Mouse (Mus musculus) CH12.LX (cell line): ENCODE data around the gene Spi1. TPM values are rescaled to one million over a fixed set of nuclear protein-coding genes. Genes with fewer than 3 reads are reported as not detected.

Experiments used
- DNase-seq: peaks from one replicate; pipeline ENCODE4 v3.0.0-alpha.2; 2013; ENCODE audit errors: extremely low read depth
- H3K27ac ChIP-seq: 2 replicates; pipeline ENCODE4 v1.5.1; 2012; ENCODE audit warnings: low read depth, mild to moderate bottlenecking, control low read depth, moderate library complexity; ENCODE audit not compliant: insufficient read depth
- H3K27me3 ChIP-seq: replicated peaks from 2 replicates; pipeline ENCODE3; 2012; ENCODE audit warnings: inconsistent platforms
- H3K36me3 ChIP-seq, 2 experiments: replicated peaks in 1 of 2; 2 replicates each; pipeline versions ENCODE3 to v1.6.1; 2012; ENCODE audit warnings: inconsistent platforms in 1 of 2, low read length in 1 of 2, mild to moderate bottlenecking in 1 of 2, mixed read lengths in 1 of 2, moderate library complexity in 1 of 2; ENCODE audit not compliant: control insufficient read depth in 1 of 2, insufficient read depth in 1 of 2
- H3K4me1 ChIP-seq, 2 experiments: 2 replicates each; pipeline ENCODE4 v1.6.1; 2012; ENCODE audit warnings: inconsistent platforms in 1 of 2, moderate library complexity in 1 of 2; ENCODE audit not compliant: insufficient read depth in 2 of 2, control insufficient read depth in 1 of 2
- H3K4me2 ChIP-seq: 2 replicates; pipeline ENCODE4 v1.6.1; 2012; ENCODE audit warnings: low read depth, mild to moderate bottlenecking, control low read depth; ENCODE audit not compliant: poor library complexity, insufficient read depth, severe bottlenecking
- H3K4me3 ChIP-seq, 3 experiments: fragments of 150-350 bp in 1 of 3; sonication (generic) in 1 of 3; replicated peaks in 1 of 3; 2 replicates each; pipeline versions ENCODE3 to v1.5.1; 2011 to 2012; ENCODE audit warnings: low read depth in 2 of 3, low read length in 2 of 3, mild to moderate bottlenecking in 2 of 3, moderate library complexity in 2 of 3, control low read depth in 1 of 3, improper control_type of control experiment in 1 of 3, inconsistent platforms in 1 of 3, mixed read lengths in 1 of 3; ENCODE audit not compliant: poor library complexity in 1 of 3
- H3K79me2 ChIP-seq: replicated peaks from 2 replicates; pipeline ENCODE4 v1.6.1; 2012; ENCODE audit warnings: mild to moderate bottlenecking, moderate library complexity; ENCODE audit not compliant: control insufficient read depth, poor library complexity, insufficient read depth, severe bottlenecking; ENCODE audit errors: extremely low read depth
- H3K9ac ChIP-seq: 2 replicates; pipeline ENCODE4 v1.6.1; 2012; ENCODE audit warnings: low read depth, mild to moderate bottlenecking, control low read depth, moderate library complexity; ENCODE audit not compliant: insufficient read depth
- H3K9me3 ChIP-seq: replicated peaks from 2 replicates; pipeline ENCODE3; 2012; ENCODE audit warnings: low read length, inconsistent platforms, mixed read lengths
- BHLHE40 ChIP-seq: IDR thresholded peaks from 2 replicates; pipeline ENCODE4 v1.6.1; 2011; ENCODE audit warnings: mild to moderate bottlenecking, low read depth, low read length, improper control_type of control experiment
- CHD1 ChIP-seq: IDR thresholded peaks from 2 replicates; pipeline ENCODE4 v1.6.1; 2012; ENCODE audit warnings: low read depth, low read length, improper control_type of control experiment, inconsistent platforms
- CHD2 ChIP-seq: IDR thresholded peaks from 2 replicates; pipeline ENCODE4 v1.6.1; 2011; ENCODE audit warnings: low read length, improper control_type of control experiment
- E2F4 ChIP-seq: IDR thresholded peaks from 2 replicates; pipeline ENCODE4 v1.6.1; 2011; ENCODE audit warnings: low read depth, low read length, improper control_type of control experiment; ENCODE audit not compliant: insufficient replicate concordance
- ELF1 ChIP-seq: IDR thresholded peaks from 2 replicates; pipeline ENCODE4 v1.6.1; 2014; ENCODE audit warnings: low read depth, mild to moderate bottlenecking, inconsistent platforms, low read length, improper control_type of control experiment
- ETS1 ChIP-seq: conservative IDR thresholded peaks from 2 replicates; pipeline ENCODE4 v1.6.1; 2012; ENCODE audit warnings: low read depth, mild to moderate bottlenecking, inconsistent platforms, low read length, improper control_type of control experiment, moderate library complexity
- GABPA ChIP-seq: IDR thresholded peaks from 2 replicates; pipeline ENCODE4 v1.6.1; 2012; ENCODE audit warnings: low read depth, low read length, improper control_type of control experiment, inconsistent platforms; ENCODE audit not compliant: insufficient replicate concordance
- JUN ChIP-seq: IDR thresholded peaks from 2 replicates; pipeline ENCODE4 v1.6.1; 2011; ENCODE audit warnings: low read depth, mild to moderate bottlenecking, low read length, improper control_type of control experiment, moderate library complexity; ENCODE audit not compliant: insufficient read depth
- JUND ChIP-seq: conservative IDR thresholded peaks from 2 replicates; pipeline ENCODE4 v1.6.1; 2011; ENCODE audit warnings: low read depth, low read length, improper control_type of control experiment
- KAT2A ChIP-seq: IDR thresholded peaks from 2 replicates; pipeline ENCODE4 v1.6.1; 2012; ENCODE audit warnings: low read length, improper control_type of control experiment, inconsistent platforms; ENCODE audit not compliant: insufficient replicate concordance
- MAFK ChIP-seq: IDR thresholded peaks from 2 replicates; pipeline ENCODE4 v1.6.1; 2011; ENCODE audit warnings: low read length, improper control_type of control experiment; ENCODE audit not compliant: insufficient replicate concordance
- MAZ ChIP-seq: IDR thresholded peaks from 2 replicates; pipeline ENCODE4 v1.6.1; 2012; ENCODE audit warnings: low read depth, mild to moderate bottlenecking, inconsistent platforms, low read length, improper control_type of control experiment, moderate library complexity
- MEF2A ChIP-seq: IDR thresholded peaks from 2 replicates; pipeline ENCODE4 v1.6.1; 2014; ENCODE audit warnings: low read depth, mild to moderate bottlenecking, inconsistent platforms, low read length, improper control_type of control experiment, borderline replicate concordance
- MXI1 ChIP-seq: IDR thresholded peaks from 2 replicates; pipeline ENCODE4 v1.6.1; 2011; ENCODE audit warnings: mild to moderate bottlenecking, low read depth, low read length, improper control_type of control experiment
- MYC ChIP-seq: IDR thresholded peaks from 2 replicates; pipeline ENCODE4 v1.6.1; 2011; ENCODE audit warnings: low read depth, mild to moderate bottlenecking, improper control_type of control experiment, low read length
- NELFE ChIP-seq: IDR thresholded peaks from 2 replicates; pipeline ENCODE4 v1.6.1; 2011; ENCODE audit warnings: low read depth, low read length, improper control_type of control experiment
- NRF1 ChIP-seq: IDR thresholded peaks from 2 replicates; pipeline ENCODE4 v1.6.1; 2014; ENCODE audit warnings: low read depth, mild to moderate bottlenecking, inconsistent platforms, low read length, improper control_type of control experiment, moderate library complexity
- PAX5 ChIP-seq: IDR thresholded peaks from 2 replicates; pipeline ENCODE4 v1.6.1; 2012; ENCODE audit warnings: low read length, inconsistent platforms, mixed read lengths
- POLR2AphosphoS2 ChIP-seq: IDR thresholded peaks from 2 replicates; pipeline ENCODE4 v1.6.1; 2011; ENCODE audit warnings: low read depth, low read length, improper control_type of control experiment
- RCOR1 ChIP-seq: conservative IDR thresholded peaks from 2 replicates; pipeline ENCODE4 v1.6.1; 2012; ENCODE audit warnings: low read depth, mild to moderate bottlenecking, inconsistent platforms, low read length, improper control_type of control experiment
- USF1 ChIP-seq: IDR thresholded peaks from 2 replicates; pipeline ENCODE4 v1.6.1; 2014; ENCODE audit warnings: low read depth, mild to moderate bottlenecking, inconsistent platforms, low read length, improper control_type of control experiment
- USF2 ChIP-seq: conservative IDR thresholded peaks from 2 replicates; pipeline ENCODE4 v1.6.1; 2011; ENCODE audit warnings: low read depth, low read length, improper control_type of control experiment
- ZKSCAN1 ChIP-seq: IDR thresholded peaks from 2 replicates; pipeline ENCODE4 v1.6.1; 2012; ENCODE audit warnings: low read depth, inconsistent platforms, low read length, improper control_type of control experiment, borderline replicate concordance
- ZMIZ1 ChIP-seq: IDR thresholded peaks from 2 replicates; pipeline ENCODE4 v1.6.1; 2012; ENCODE audit warnings: low read depth, mild to moderate bottlenecking, inconsistent platforms, low read length, improper control_type of control experiment
- ZNF384 ChIP-seq: IDR thresholded peaks from 2 replicates; pipeline ENCODE4 v1.6.1; 2012; ENCODE audit warnings: low read depth, low read length, improper control_type of control experiment, inconsistent platforms
- dilution Hi-C: fragments of 300-500 bp; cut with MboI; formaldehyde crosslinking; loops from 2 replicates; pipeline ENCODE4 v1.14.3; 2020; ENCODE audit warnings: low sequenced_read_pairs; ENCODE audit not compliant: extremely low pct_unique_long_range_greater_than_20kb, extremely low pct_ligation_motif_present
- in situ Hi-C: fragments of 300-500 bp; cut with MboI; formaldehyde crosslinking; loops from 3 replicates; pipeline ENCODE4 v1.14.3; 2019; ENCODE audit warnings: low sequenced_read_pairs, low pct_ligation_motif_present, low pct_unique_long_range_greater_than_20kb, mixed read lengths
- polyA plus RNA-seq: library from polyadenylated mRNA; unstranded; fragments of >175 nt; gene quantifications from 2 replicates; pipeline ENCODE4 v1.2.1, GENCODE M21; 2012; ENCODE audit warnings: low read depth; ENCODE audit not compliant: insufficient read length
- total RNA-seq, 2 experiments: library from RNA; depleted of rRNA; stranded (reverse); fragments of 300-350 nt in 1 of 2; fragments of >200 nt in 1 of 2; gene quantifications; 2 replicates each; pipeline ENCODE4 v1.2.3; 2012 to 2014

Spi1 gene
- total and polyA plus RNA-seq, 3 experiments = 24.7 to 45.7 (median 42.6) TPM

GRCm38 (mm10) chr2:91143401-91143800 lies 61.2 kb downstream of the Spi1 start:
- no peak overlapping the region for H3K4me3 ChIP-seq
- H3K27me3 ChIP-seq = no peaks in the 10 kb centered on the region
- in situ Hi-C loops (no loop called here), dilution Hi-C loops (no loop called here)
- no peaks in the 10 kb centered on the region for H3K9me3 ChIP-seq
- no peak overlapping the region for H3K27ac ChIP-seq
- no peaks in the 10 kb centered on the region for H3K79me2 ChIP-seq
- H3K36me3 ChIP-seq = peaks cover 60 to 77% of the 10 kb centered on the region in 2 experiments
- TF ChIP-seq NRF1 (no peak), ZNF384 (no peak), MAFK (no peak), ZKSCAN1 (no peak), BHLHE40 (no peak), ETS1 (no peak), RCOR1 (no peak), PAX5 (no peak), ELF1 (no peak), GABPA (no peak), CHD1 (no peak), USF2 (no peak), USF1 (no peak), MEF2A (no peak), ZMIZ1 (no peak), POLR2AphosphoS2 (no peak), NELFE (no peak), MYC (no peak)
- H3K4me1 ChIP-seq = peaks cover 2 to 12% of the 10 kb centered on the region in 2 experiments; a peak in 3 of 4 replicates
- DNase-seq = no peak
- no peak overlapping the region for H3K9ac ChIP-seq
- H3K4me2 ChIP-seq = no peak overlapping the region

- in situ Hi-C loops = no loop called here
- no peaks in the 10 kb centered on the region for H3K9me3 ChIP-seq
- 0 out of 2 replicates have a peak, but pooled peaks cover 1% of the 10 kb centered on the region for H3K79me2 ChIP-seq
- H3K4me3 ChIP-seq = no peak overlapping the region
- H3K9ac ChIP-seq = no peak overlapping the region
- H3K4me1 ChIP-seq = peaks cover 0 to 12% of the 10 kb centered on the region in 2 experiments; a peak in 2 of 4 replicates
- DNase-seq = no peak
- H3K27ac ChIP-seq = no peak overlapping the region
- H3K36me3 ChIP-seq = peaks cover 47 to 65% of the 10 kb centered on the region in 2 experiments
- TF ChIP-seq JUN = no peak
- TF ChIP-seq MAZ = no peak
- no peak for TF ChIP-seq E2F4
- no peak for TF ChIP-seq BHLHE40
- no peak for TF ChIP-seq MXI1
- TF ChIP-seq RCOR1 = no peak
- no peak for TF ChIP-seq KAT2A
- no peak for TF ChIP-seq ZKSCAN1
- TF ChIP-seq NELFE = no peak
- TF ChIP-seq USF2 = no peak
- no peak for TF ChIP-seq MYC
- TF ChIP-seq JUND = no peak
- no peak for TF ChIP-seq ELF1
- TF ChIP-seq CHD2 = no peak
- TF ChIP-seq, all 38 proteins: peak for 0
- no peaks in the 10 kb centered on the region for H3K27me3 ChIP-seq
- dilution Hi-C loops = no loop called here
- no peak overlapping the region for H3K4me2 ChIP-seq
Measured at GRCm38 (mm10) chr2:91148101-91148500, 65.9 kb downstream of the Spi1 start.
